In the genomic region with DNA sequence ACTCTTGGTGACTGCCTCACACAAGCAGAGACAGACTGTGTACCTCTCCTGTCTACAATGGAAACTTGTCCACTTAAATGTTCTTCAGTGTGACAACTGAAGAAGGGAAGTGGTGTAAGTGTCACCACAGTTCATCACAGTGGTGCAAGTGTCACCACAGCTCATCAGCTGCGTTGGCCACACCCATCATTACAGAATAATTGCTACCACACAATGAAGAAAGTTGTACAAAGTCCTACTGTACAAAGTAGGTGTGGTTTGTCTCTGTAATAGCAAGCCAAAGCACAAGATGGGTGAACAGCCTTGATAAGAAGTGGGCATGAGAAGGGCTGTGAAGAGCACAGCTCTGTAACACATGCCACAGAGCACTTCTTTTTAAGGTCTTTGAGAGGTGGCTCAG, we compare ENCODE assay signal across 19 mouse cellular contexts. TPM values are rescaled to one million over a fixed set of nuclear protein-coding genes. Genes with fewer than 3 reads are reported as not detected.
DNase-seq lines count a peak whose midpoint lies in the region; ATAC-seq lines count a peak whose summit lies in the region.
"Had no signal": no experiment of that assay in that cellular context is flagged by ENCODE, and none has a peak within 500 bp of the region (broad histone marks: within the 10 kb centered on the region; RNA-seq: fewer than 3 reads in every experiment).

No protein-coding gene starts in this region.

- no peak overlapping the region for H3K27ac ChIP-seq in liver, embryonic 12.5 days
- H3K27ac ChIP-seq in liver, embryonic 13.5 days: no peak overlapping the region
- no peak overlapping the region for H3K27ac ChIP-seq in midbrain, embryonic 14.5 days (replicated peaks; ENCODE audit: low read depth, low read length)
- H3K27ac ChIP-seq: embryonic facial prominence, embryonic 13.5 days; heart, embryonic 13.5 days; macrophage had no signal

- H3K36me3 ChIP-seq in liver, embryonic 12.5 days: 0 out of 2 replicates have a peak, but pooled peaks cover 3% of the 10 kb centered on the region
- no peaks in the 10 kb centered on the region for H3K36me3 ChIP-seq in liver, embryonic 13.5 days
- H3K36me3 ChIP-seq in midbrain, embryonic 14.5 days (ENCODE audit: control insufficient read depth, insufficient read depth, low read length): no peaks in the 10 kb centered on the region

- no peaks in the 10 kb centered on the region for H3K9me3 ChIP-seq in liver, embryonic 12.5 days (replicated peaks)
- H3K9me3 ChIP-seq in liver, embryonic 13.5 days (replicated peaks): no peaks in the 10 kb centered on the region
- no peaks in the 10 kb centered on the region for H3K9me3 ChIP-seq in midbrain, embryonic 14.5 days (ENCODE audit: control insufficient read depth, low read length)
- H3K9me3 ChIP-seq: embryonic facial prominence, embryonic 13.5 days; heart, embryonic 13.5 days had no signal

- peaks cover 36% of the 10 kb centered on the region for H3K4me1 ChIP-seq in liver, embryonic 12.5 days
- H3K4me1 ChIP-seq in liver, embryonic 13.5 days (replicated peaks): peaks cover 54% of the 10 kb centered on the region
- H3K4me1 ChIP-seq in midbrain, embryonic 14.5 days (ENCODE audit: control insufficient read depth, insufficient read depth, low read length): peaks cover 18% of the 10 kb centered on the region

- WGBS in liver, embryonic 12.5 days (ENCODE audit: insufficient replicate concordance): 38% methylated on average over 1 of the region's 1 CpGs
- WGBS in liver, embryonic 13.5 days (ENCODE audit: insufficient replicate concordance): 32% methylated on average over 1 of the region's 1 CpGs
- 97% methylated on average over 1 of the region's 1 CpGs for WGBS in midbrain, embryonic 14.5 days

- H3K4me2 ChIP-seq in liver, embryonic 12.5 days: no peak overlapping the region
- no peak overlapping the region for H3K4me2 ChIP-seq in liver, embryonic 13.5 days
- H3K4me2 ChIP-seq in midbrain, embryonic 14.5 days (ENCODE audit: low read length): no peak overlapping the region
- H3K4me2 ChIP-seq: embryonic facial prominence, embryonic 13.5 days; heart, embryonic 13.5 days had no signal

- DNase-seq in liver: no peak
- DNase-seq in c-Kit-positive CD71-positive TER-119-negative erythroid progenitor cells, embryonic 14.5 days (ENCODE audit: low read depth): peak; percentile 31
- DNase-seq in liver, embryonic 13.5 days: no peak
- peak; percentile 56 for DNase-seq in naive thymus-derived CD4-positive, alpha-beta T cell, adult 2 months (ENCODE audit: low read depth)
- no peak for DNase-seq in frontal cortex, postnatal 25 days (ENCODE audit: low spot score in 2 of 2)
- DNase-seq in midbrain, embryonic 14.5 days: no peak
- DNase-seq in cerebellum, adult 8-10 months: no peak
- DNase-seq: cerebellum, postnatal 14 days; gastrocnemius, postnatal 10 days; kidney, adult 8-10 months; thymus, adult 18-20 months had no signal

- no peak overlapping the region for H3K4me3 ChIP-seq in liver, embryonic 12.5 days
- H3K4me3 ChIP-seq in liver, embryonic 13.5 days (replicated peaks): no peak overlapping the region
- H3K4me3 ChIP-seq in midbrain, embryonic 14.5 days (replicated peaks; ENCODE audit: low read depth, low read length): no peak overlapping the region
- H3K4me3 ChIP-seq: embryonic facial prominence, embryonic 13.5 days; heart, embryonic 13.5 days; myocyte had no signal

- peak; percentile 66 for ATAC-seq in liver, embryonic 12.5 days
- peak; percentile 73 for ATAC-seq in liver, embryonic 13.5 days (ENCODE audit: low read depth)
- no peak for ATAC-seq in midbrain, embryonic 14.5 days (ENCODE audit: low FRiP score, low TSS enrichment)
- ATAC-seq: forebrain, embryonic 14.5 days had no signal

- H3K9ac ChIP-seq in liver, embryonic 12.5 days: no peak overlapping the region
- no peak overlapping the region for H3K9ac ChIP-seq in liver, embryonic 13.5 days
- H3K9ac ChIP-seq in midbrain, embryonic 14.5 days (replicated peaks; ENCODE audit: low read length): no peak overlapping the region
- H3K9ac ChIP-seq: embryonic facial prominence, embryonic 13.5 days; heart, embryonic 13.5 days had no signal

- H3K27me3 ChIP-seq in liver, embryonic 12.5 days (replicated peaks): no peaks in the 10 kb centered on the region
- no peaks in the 10 kb centered on the region for H3K27me3 ChIP-seq in liver, embryonic 13.5 days
- no peaks in the 10 kb centered on the region for H3K27me3 ChIP-seq in midbrain, embryonic 14.5 days (ENCODE audit: control insufficient read depth, insufficient read depth, low read length)
- H3K27me3 ChIP-seq: embryonic facial prominence, embryonic 13.5 days; heart, embryonic 13.5 days had no signal

RNA-seq across cellular contexts. Expression of a gene that starts 33.0 kb away (rescaled TPM):
- polyA plus RNA-seq in liver, embryonic 12.5 days (2016; fragmentation: Nextera tagmentation; extraction: Ambion mirVana): not detected in 2 replicates
- polyA plus RNA-seq in liver, embryonic 13.5 days (2015; fragmentation: Nextera tagmentation; extraction: Ambion mirVana): not detected in 2 replicates
- not detected in 2 replicates for polyA plus RNA-seq in midbrain, embryonic 14.5 days (2014; fragmentation: Nextera tagmentation; extraction: Ambion mirVana)
- polyA plus RNA-seq: embryonic facial prominence, embryonic 13.5 days; forebrain, embryonic 14.5 days; heart, embryonic 13.5 days; hindbrain, embryonic 11.5 days; limb, embryonic 11.5 days; macrophage; myocyte had no signal

RNA-seq across cellular contexts. Expression of a gene that starts 45.3 kb away (rescaled TPM):
- 6.6 and 7.3 TPM in 2 replicates for polyA plus RNA-seq in liver, embryonic 12.5 days (2016; fragmentation: Nextera tagmentation; extraction: Ambion mirVana)
- polyA plus RNA-seq in liver, embryonic 13.5 days (2015; fragmentation: Nextera tagmentation; extraction: Ambion mirVana): 3.6 and 4.6 TPM in 2 replicates
- polyA plus RNA-seq in midbrain, embryonic 14.5 days (2014; fragmentation: Nextera tagmentation; extraction: Ambion mirVana): 5.4 and 7.1 TPM in 2 replicates

RNA-seq across cellular contexts. Expression of a gene that starts 47.7 kb away (rescaled TPM):
- polyA plus RNA-seq in liver, embryonic 12.5 days (2016; fragmentation: Nextera tagmentation; extraction: Ambion mirVana): 28.9 and 29.3 TPM in 2 replicates
- 17.5 and 19.3 TPM in 2 replicates for polyA plus RNA-seq in liver, embryonic 13.5 days (2015; fragmentation: Nextera tagmentation; extraction: Ambion mirVana)
- polyA plus RNA-seq in midbrain, embryonic 14.5 days (2014; fragmentation: Nextera tagmentation; extraction: Ambion mirVana): 13.5 and 18.7 TPM in 2 replicates

Comparison
In these comparisons a context has a peak if more than half of its experiments do, and no peak if none do; other contexts are left out.
1. DNase-seq: peak in c-Kit-positive CD71-positive TER-119-negative erythroid progenitor cells, embryonic 14.5 days (single experiment) and naive thymus-derived CD4-positive, alpha-beta T cell, adult 2 months (single experiment); none in liver (single experiment), liver, embryonic 13.5 days (single experiment), frontal cortex, postnatal 25 days (0 of 2), midbrain, embryonic 14.5 days (single experiment) and cerebellum, adult 8-10 months (single experiment).